Mouse (Mus musculus): ENCODE data around the gene Sorcs3. TPM values are rescaled to one million over a fixed set of nuclear protein-coding genes. Genes with fewer than 3 reads are reported as not detected.

Sorcs3 gene
- total and polyA plus RNA-seq, 3 experiments, result not detected

- DNase-seq (ENCODE audit: low read depth, low spot score), result no peak
- H3K4me1 ChIP-seq (ENCODE audit: control insufficient read depth in 1 of 2, insufficient read depth in 2 of 2, low read length in 2 of 2), result no peaks in the 10 kb centered on the region
- no peak overlapping the region for H3K4me3 ChIP-seq (ENCODE audit: control insufficient read depth in 1 of 2, insufficient read depth in 1 of 2, low read depth in 2 of 2, low read length in 2 of 2)
- H3K9me3 ChIP-seq (replicated peaks; ENCODE audit: insufficient read depth, low read length), result no peaks in the 10 kb centered on the region
- no peak overlapping the region for H3K27ac ChIP-seq (ENCODE audit: control insufficient read depth, low read depth, low read length)
- TF ChIP-seq CHD1 (IDR thresholded peaks at IDR 0.05; ENCODE audit: low read depth, low read length), result no peak
- no peak for TF ChIP-seq BHLHE40 (IDR thresholded peaks at IDR 0.05; ENCODE audit: borderline replicate concordance, low read depth, low read length)
- no peak for TF ChIP-seq POLR2A (IDR thresholded peaks at IDR 0.05; ENCODE audit: control insufficient read depth in 1 of 2, insufficient read depth in 1 of 2, low read depth in 1 of 2, low read length in 2 of 2, poor library complexity in 1 of 2)
- no peak for TF ChIP-seq GATA1 (IDR thresholded peaks at IDR 0.05; ENCODE audit: low read depth, low read length)
- no peak for TF ChIP-seq TBP (IDR thresholded peaks at IDR 0.05; ENCODE audit: low read depth, low read length)
- no peak for TF ChIP-seq MAZ (IDR thresholded peaks at IDR 0.05; ENCODE audit: low read depth, low read length)
- no peak for TF ChIP-seq ELF1 (IDR thresholded peaks at IDR 0.05; ENCODE audit: low read depth, low read length)
- TF ChIP-seq UBTF (IDR thresholded peaks at IDR 0.05; ENCODE audit: borderline replicate concordance, insufficient read depth, low read depth, low read length), result no peak
- TF ChIP-seq MYC (IDR thresholded peaks at IDR 0.05; ENCODE audit: low read depth, low read length), result no peak
- TF ChIP-seq RAD21 (IDR thresholded peaks at IDR 0.05; ENCODE audit: low read depth, low read length), result no peak
- no peak overlapping the region for H3K9ac ChIP-seq (ENCODE audit: control insufficient read depth, low read depth, low read length, poor library complexity, severe bottlenecking)
- H3K79me2 ChIP-seq (ENCODE audit: control insufficient read depth, insufficient read depth, low read length, poor library complexity), result no peaks in the 10 kb centered on the region
- no peaks in the 10 kb centered on the region for H3K36me3 ChIP-seq (ENCODE audit: control insufficient read depth in 1 of 2, insufficient read depth in 2 of 2, low read length in 2 of 2)
- no peaks in the 10 kb centered on the region for H3K27me3 ChIP-seq (ENCODE audit: control insufficient read depth in 1 of 2, insufficient read depth in 2 of 2, low read length in 2 of 2)
Measured at GRCm38 (mm10) chr19:48283217-48283616, 77.4 kb downstream of the Sorcs3 start.

DNA sequence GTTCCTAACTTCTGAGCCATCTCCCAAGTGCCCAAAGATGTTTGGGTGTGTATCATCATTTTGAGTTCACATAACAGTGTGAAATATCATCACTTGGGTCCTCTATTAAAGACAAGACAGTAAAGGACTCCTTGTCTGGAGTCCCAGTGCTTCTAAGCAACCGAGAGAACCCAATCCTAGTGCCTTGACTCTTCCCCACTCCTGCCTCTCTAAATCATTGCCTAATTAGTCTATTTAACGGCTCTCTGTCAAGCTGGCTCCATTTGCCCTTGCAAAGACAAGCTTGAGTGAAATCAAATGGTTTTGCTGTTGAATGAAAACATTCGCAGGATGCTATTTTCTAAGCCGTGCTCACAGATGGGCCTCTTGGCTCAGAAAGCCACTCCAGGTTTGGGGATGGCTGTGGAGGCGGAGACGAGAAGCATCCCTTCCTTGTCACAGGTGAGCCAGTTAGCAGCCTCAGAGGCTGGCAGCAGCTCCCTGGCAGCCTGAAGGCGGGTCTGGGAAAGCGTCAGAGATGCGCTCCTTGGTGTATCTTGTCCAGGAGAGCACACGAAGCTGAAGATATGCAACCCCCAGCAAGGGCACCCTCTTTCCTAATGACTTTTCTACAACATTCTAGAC is 79.9 kb downstream of the Sorcs3 start:
- TF ChIP-seq MYB (IDR thresholded peaks at IDR 0.05; ENCODE audit: low read depth, low read length) (no peak), RCOR1 (IDR thresholded peaks at IDR 0.05; ENCODE audit: low read depth, low read length) (no peak), CHD1 (IDR thresholded peaks at IDR 0.05; ENCODE audit: low read depth, low read length) (no peak), TAL1 (IDR thresholded peaks at IDR 0.05; ENCODE audit: low read length) (no peak), BHLHE40 (IDR thresholded peaks at IDR 0.05; ENCODE audit: borderline replicate concordance, low read depth, low read length) (no peak), NRF1 (IDR thresholded peaks at IDR 0.05; ENCODE audit: insufficient read depth, low read depth, low read length, poor library complexity, severe bottlenecking) (no peak), KAT2A (conservative IDR thresholded peaks at IDR 0.05; ENCODE audit: low read depth, low read length) (no peak), TCF12 (IDR thresholded peaks at IDR 0.05; ENCODE audit: low read depth, low read length) (no peak), MAFK (IDR thresholded peaks at IDR 0.05; ENCODE audit: borderline replicate concordance, low read depth, low read length) (no peak), UBTF (IDR thresholded peaks at IDR 0.05; ENCODE audit: borderline replicate concordance, insufficient read depth, low read depth, low read length) (no peak)
- Histone ChIP-seq H3K9ac (ENCODE audit: control insufficient read depth, low read depth, low read length, poor library complexity, severe bottlenecking) (no peak overlapping the region), H3K79me2 (ENCODE audit: control insufficient read depth, insufficient read depth, low read length, poor library complexity) (no peaks in the 10 kb centered on the region), H3K27ac (ENCODE audit: control insufficient read depth, low read depth, low read length) (no peak overlapping the region), H3K4me3 (ENCODE audit: control insufficient read depth in 1 of 2, insufficient read depth in 1 of 2, low read depth in 2 of 2, low read length in 2 of 2) (no peak overlapping the region), H3K4me1 (ENCODE audit: control insufficient read depth in 1 of 2, insufficient read depth in 2 of 2, low read length in 2 of 2) (no peaks in the 10 kb centered on the region), H3K9me3 (replicated peaks; ENCODE audit: insufficient read depth, low read length) (no peaks in the 10 kb centered on the region), H3K36me3 (ENCODE audit: control insufficient read depth in 1 of 2, insufficient read depth in 2 of 2, low read length in 2 of 2) (no peaks in the 10 kb centered on the region), H3K27me3 (ENCODE audit: control insufficient read depth in 1 of 2, insufficient read depth in 2 of 2, low read length in 2 of 2) (no peaks in the 10 kb centered on the region)
- DNase-seq (ENCODE audit: low read depth, low spot score), result no peak
